Mouse (Mus musculus) ES-Bruce4 (cell line): ENCODE data around the gene Plin5.

Source experiments
- CTCF ChIP-seq: IDR thresholded peaks from one replicate; pipeline ENCODE4 v1.8.1; 2011; ENCODE audit warnings: low read depth, low read length
- POLR2A ChIP-seq: IDR thresholded peaks from one replicate; pipeline ENCODE4 v1.8.1; 2011; ENCODE audit warnings: low read length; ENCODE audit not compliant: insufficient read depth

GRCm38 (mm10) chr17:56141702-56142605, 24.6 kb upstream of the Plin5 start:
- TF ChIP-seq POLR2A (no peak), CTCF (no peak)
